Mouse (Mus musculus) stomach, postnatal 0 days (tissue): ENCODE data around the gene Wdsub1.

ENCODE experiments used
- CTCF ChIP-seq: IDR thresholded peaks from 2 replicates; pipeline ENCODE4 v1.5.1; 2016; ENCODE audit warnings: antibody characterized with exemption, low read depth, mild to moderate bottlenecking, moderate library complexity
- EP300 ChIP-seq: optimal IDR thresholded peaks from 2 replicates; pipeline ENCODE3; 2016; ENCODE audit warnings: antibody characterized with exemption

- no peak for TF ChIP-seq CTCF
- no peak for TF ChIP-seq EP300
These were observed 29.5 kb downstream of the Wdsub1 start for GRCm38 (mm10) chr2:59852916-59853315.
